Mouse (Mus musculus) lung, postnatal 10 days (tissue): ENCODE data around the gene Hs3st6.
"Not testable (repeated sequence)": the region's sequence is repeated elsewhere in the genome, so short reads cannot be mapped to it uniquely, and the experiment has no call there.

Experiments
- DNase-seq: peaks from one replicate; pipeline ENCODE4 v3.0.0; 2021

Hs3st6 gene

GRCm38 (mm10) chr17:24752415-24753394, at the start of gene Hs3st6:
TSS of gene Hs3st6 (plus strand) at chr17:24752988.
- no peak for DNase-seq

- DNase-seq, result no peak
These were observed 47.0 kb upstream of the Hs3st6 start for GRCm38 (mm10) chr17:24705821-24706220.

GRCm38 (mm10) chr17:24706982-24707800, 45.6 kb upstream of the Hs3st6 start, which contains the start of gene Tbl3:
TSS of gene Tbl3 (minus strand) at chr17:24707660.
- peak; percentile 96 for DNase-seq

- DNase-seq, result no peak
These were observed 44.9 kb upstream of the Hs3st6 start for GRCm38 (mm10) chr17:24707801-24708425.

GRCm38 (mm10) chr17:24708646-24709045, 44.1 kb upstream of the Hs3st6 start:
- no peak for DNase-seq

- DNase-seq, result no peak
These were observed 37.2 kb upstream of the Hs3st6 start for GRCm38 (mm10) chr17:24715556-24715955.

- no peak for DNase-seq
These were observed 36.6 kb upstream of the Hs3st6 start for GRCm38 (mm10) chr17:24716166-24716682.

GRCm38 (mm10) chr17:24717943-24718342, 34.8 kb upstream of the Hs3st6 start, which contains the start of the genes Rnf151 and Rps2:
TSS of gene Rnf151 (minus strand) at chr17:24718063.
TSS of gene Rps2 (plus strand) at chr17:24718116.
- no peak for DNase-seq

GRCm38 (mm10) chr17:24718938-24719337, 33.9 kb upstream of the Hs3st6 start:
- not testable (repeated sequence) for DNase-seq

- peak; percentile 99 for DNase-seq
These were observed 33.1 kb upstream of the Hs3st6 start for GRCm38 (mm10) chr17:24719494-24720222.

GRCm38 (mm10) chr17:24720616-24721015, 32.2 kb upstream of the Hs3st6 start:
- DNase-seq, result not testable (repeated sequence)

- not testable (repeated sequence) for DNase-seq
These were observed 31.3 kb upstream of the Hs3st6 start for GRCm38 (mm10) chr17:24721383-24721955.

- no peak for DNase-seq
These were observed 30.4 kb upstream of the Hs3st6 start for GRCm38 (mm10) chr17:24722220-24722924.

GRCm38 (mm10) chr17:24723122-24723880, 29.5 kb upstream of the Hs3st6 start:
- DNase-seq, result no peak

GRCm38 (mm10) chr17:24723881-24724180, 29.0 kb upstream of the Hs3st6 start:
- no peak for DNase-seq

GRCm38 (mm10) chr17:24724184-24724583, 28.6 kb upstream of the Hs3st6 start, which contains the start of gene Ndufb10:
TSS of gene Ndufb10 (minus strand) at chr17:24724478.
- DNase-seq, result peak; percentile 97

GRCm38 (mm10) chr17:24725637-24726390, 27.0 kb upstream of the Hs3st6 start:
- DNase-seq, result no peak

- no peak for DNase-seq
These were observed 25.2 kb upstream of the Hs3st6 start, which contains the start of gene Rpl3l for GRCm38 (mm10) chr17:24727618-24728017. TSS of gene Rpl3l (plus strand) at chr17:24727820.

GRCm38 (mm10) chr17:24728184-24728583, 24.6 kb upstream of the Hs3st6 start:
- DNase-seq, result no peak
